Mouse (Mus musculus) stomach, postnatal 0 days (tissue): ENCODE measurements around the gene Dbn1. TPM values are rescaled to one million over a fixed set of nuclear protein-coding genes. Genes with fewer than 3 reads are reported as not detected.
A peak's percentile ranks its signal among the peaks of the same experiment; 100 is the strongest.

Experiments used
- ATAC-seq: fragments of 200-750 bp; cut with Nextera tagmentation; 2 replicates; pipeline ENCODE4 v1.8.0; 2017; ENCODE audit not compliant: low FRiP score, low TSS enrichment
- DNase-seq: peaks from one replicate; pipeline ENCODE4 v3.0.0-alpha.2; 2016; ENCODE audit warnings: low spot score
- H3K27ac ChIP-seq: fragments of 300-500 bp; sonication (generic); replicated peaks from 2 replicates; pipeline ENCODE4 v1.5.1; 2014; ENCODE audit warnings: mild to moderate bottlenecking, control low read depth
- H3K27me3 ChIP-seq: fragments of 300-500 bp; sonication (generic); 2 replicates; pipeline ENCODE4 v1.6.1; 2014; ENCODE audit warnings: low read length; ENCODE audit not compliant: control insufficient read depth, insufficient read depth
- H3K36me3 ChIP-seq: fragments of 300-500 bp; sonication (generic); 2 replicates; pipeline ENCODE4 v1.6.1; 2014; ENCODE audit warnings: low read length, mixed read lengths; ENCODE audit not compliant: control insufficient read depth, insufficient read depth
- H3K4me1 ChIP-seq: fragments of 300-500 bp; sonication (generic); replicated peaks from 2 replicates; pipeline ENCODE4 v1.6.1; 2014; ENCODE audit warnings: antibody characterized with exemption; ENCODE audit not compliant: control insufficient read depth, insufficient read depth
- H3K4me2 ChIP-seq: fragments of 300-500 bp; sonication (generic); replicated peaks from 2 replicates; pipeline ENCODE4 v1.6.1; 2014; ENCODE audit warnings: low read depth, mild to moderate bottlenecking, control low read depth, moderate library complexity
- H3K4me3 ChIP-seq: fragments of 300-500 bp; sonication (generic); 2 replicates; pipeline ENCODE4 v1.5.1; 2014; ENCODE audit warnings: low read depth, low read length, control low read depth
- H3K9ac ChIP-seq: fragments of 300-500 bp; sonication (generic); 2 replicates; pipeline ENCODE4 v1.6.1; 2014; ENCODE audit warnings: mild to moderate bottlenecking, low read length, control low read depth, mixed read lengths
- H3K9me3 ChIP-seq: fragments of 300-500 bp; sonication (generic); 2 replicates; pipeline ENCODE4 v1.6.1; 2016; ENCODE audit warnings: low read length; ENCODE audit not compliant: control insufficient read depth
- CTCF ChIP-seq: IDR thresholded peaks from 2 replicates; pipeline ENCODE4 v1.5.1; 2016; ENCODE audit warnings: antibody characterized with exemption, low read depth, mild to moderate bottlenecking, moderate library complexity
- EP300 ChIP-seq: optimal IDR thresholded peaks from 2 replicates; pipeline ENCODE3; 2016; ENCODE audit warnings: antibody characterized with exemption
- WGBS: fragments of 180-500 bp; shearing (Covaris S2); extraction: QIAGEN DNeasy Blood & Tissue Kit; methylation state at CpG from one replicate; pipeline ENCODE4 v1.1.7; 2014; 5-methylcytosine and 5-hydroxymethylcytosine counted together
- polyA plus RNA-seq: library from polyadenylated mRNA; unstranded; fragments of >200 nt; fragmentation: Nextera tagmentation; extraction: Ambion mirVana; gene quantifications from 2 replicates; pipeline ENCODE4 v1.2.1, GENCODE M21; 2015

The Dbn1 gene
- polyA plus RNA-seq, 1 experiment from 2014 or later: 39.3 TPM

DNA sequence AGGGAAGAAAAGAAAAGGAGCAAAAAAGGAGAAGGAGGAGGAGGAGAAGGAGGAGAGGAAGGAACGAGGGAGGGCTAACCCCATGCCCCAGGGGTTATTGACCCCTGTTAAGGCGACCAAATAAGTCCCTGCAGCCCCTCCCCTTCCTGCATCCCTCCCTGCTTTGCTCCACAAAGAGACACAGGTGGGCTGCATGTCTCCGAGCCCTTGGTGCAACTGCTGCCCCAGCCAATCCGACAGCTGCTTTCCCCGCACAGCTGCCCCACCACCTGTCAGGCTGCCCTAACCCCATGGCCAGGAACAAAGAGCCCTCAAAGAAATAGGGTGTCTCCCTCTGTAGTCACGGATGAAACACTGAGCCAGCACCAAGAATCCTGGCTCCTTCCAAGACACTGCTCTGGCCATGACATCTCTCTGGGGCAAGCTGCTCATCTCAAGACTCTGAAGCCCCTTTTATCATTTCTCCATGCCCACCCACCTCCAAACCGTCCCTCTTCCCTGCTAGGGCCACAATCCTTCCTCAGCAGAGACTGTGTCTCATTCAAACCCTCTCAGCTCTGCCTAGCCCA, 3.3 kb downstream of the Dbn1 start:
- ATAC-seq (no peak), DNase-seq (no peak)
- Histone ChIP-seq H3K4me3 (no peak overlapping the region), H3K9ac (no peak overlapping the region), H3K27ac (no peak overlapping the region), H3K4me1 (0 out of 2 replicates have a peak, but pooled peaks cover 3% of the 10 kb centered on the region), H3K27me3 (no peaks in the 10 kb centered on the region), H3K9me3 (no peaks in the 10 kb centered on the region), H3K36me3 (no peaks in the 10 kb centered on the region), H3K4me2 (no peak overlapping the region)
- TF ChIP-seq EP300: no peak
- TF ChIP-seq CTCF: no peak
- WGBS: 57% methylated on average over 7 of the region's 7 CpGs

DNA sequence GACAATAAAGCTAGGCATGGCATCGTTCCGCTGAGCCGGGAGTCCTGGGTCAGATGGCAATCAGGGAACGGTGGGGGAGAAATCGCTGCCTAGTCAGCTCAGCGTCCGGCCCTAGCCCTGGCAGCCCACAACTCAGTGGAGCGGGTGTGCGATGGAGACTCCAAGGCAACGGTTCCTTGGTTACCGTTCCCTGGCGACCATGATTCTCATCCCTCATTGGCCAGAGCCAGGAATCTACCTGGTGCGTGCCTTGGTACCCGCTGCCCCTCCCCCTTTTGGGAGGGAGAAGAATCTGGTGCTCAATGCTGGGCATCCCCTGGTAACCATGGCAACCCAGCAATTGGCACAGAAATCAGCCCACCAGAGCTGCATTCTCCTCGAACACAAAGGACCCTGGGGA, 4.3 kb downstream of the Dbn1 start:
- no peak for ATAC-seq
- no peak for DNase-seq
- Histone ChIP-seq H3K27ac (no peak overlapping the region), H3K4me2 (no peak overlapping the region), H3K4me1 (0 out of 2 replicates have a peak, but pooled peaks cover 3% of the 10 kb centered on the region), H3K36me3 (no peaks in the 10 kb centered on the region), H3K9me3 (no peaks in the 10 kb centered on the region), H3K9ac (0 out of 2 replicates have a peak overlapping the region, but pooled peaks have one; percentile 27), H3K4me3 (no peak overlapping the region), H3K27me3 (no peaks in the 10 kb centered on the region)
- TF ChIP-seq CTCF (no peak), EP300 (no peak)
- WGBS: 57% methylated on average over 15 of the region's 15 CpGs

DNA sequence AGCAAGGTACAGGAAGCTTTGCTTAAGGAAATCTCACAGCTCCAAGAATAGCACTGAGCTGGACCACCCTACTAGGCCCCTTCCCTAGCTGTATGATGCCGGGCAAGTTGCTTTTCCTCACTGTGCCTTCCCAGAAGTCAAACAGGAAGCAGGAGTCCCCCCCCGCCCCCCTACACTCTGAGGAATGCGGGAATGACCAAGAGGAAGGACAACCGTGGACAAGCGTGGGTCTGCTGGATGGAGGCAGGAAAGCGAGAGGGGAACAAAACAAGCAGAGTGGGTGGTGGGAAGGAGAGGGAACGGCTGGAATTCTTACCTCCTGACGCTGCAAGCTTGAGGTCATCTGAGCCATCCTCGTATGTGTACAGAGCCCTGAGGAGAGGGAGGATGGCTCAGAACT, 4.8 kb downstream of the Dbn1 start:
- H3K4me2 ChIP-seq: no peak overlapping the region
- DNase-seq: no peak
- H3K27ac ChIP-seq: peak overlapping the region; percentile 69
- no peaks in the 10 kb centered on the region for H3K36me3 ChIP-seq
- no peak for TF ChIP-seq EP300
- no peak for TF ChIP-seq CTCF
- H3K27me3 ChIP-seq: no peaks in the 10 kb centered on the region
- H3K4me3 ChIP-seq: no peak overlapping the region
- H3K9ac ChIP-seq: peak overlapping the region; percentile 27; the same call in 1 of the 2 replicates
- no peak for ATAC-seq
- no peaks in the 10 kb centered on the region for H3K9me3 ChIP-seq
- 38% methylated on average over 9 of the region's 9 CpGs for WGBS
- 0 out of 2 replicates have a peak, but pooled peaks cover 3% of the 10 kb centered on the region for H3K4me1 ChIP-seq

DNA sequence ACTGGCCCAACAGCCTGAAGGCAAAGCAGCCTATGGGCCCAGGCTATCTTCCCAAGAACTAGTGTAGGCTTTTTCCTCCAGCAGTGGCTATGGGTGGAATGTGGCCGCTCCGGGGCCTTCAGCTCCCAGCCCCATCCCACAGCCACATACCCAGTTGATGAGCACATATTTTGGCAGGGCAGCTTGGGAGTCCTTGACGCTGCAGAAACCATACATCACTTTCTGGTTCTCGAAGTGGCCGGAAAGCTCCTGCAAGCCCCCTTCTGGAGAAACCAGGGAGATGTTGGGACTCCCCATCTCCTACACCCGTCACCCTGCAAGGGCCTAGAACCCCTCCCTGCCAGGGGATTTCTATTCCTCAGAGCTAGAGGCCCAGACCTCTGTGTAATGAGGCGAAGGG, 5.4 kb downstream of the Dbn1 start:
- Histone ChIP-seq H3K36me3 (no peaks in the 10 kb centered on the region), H3K27ac (peak overlapping the region; percentile 69), H3K27me3 (no peaks in the 10 kb centered on the region), H3K4me2 (no peak overlapping the region), H3K4me1 (0 out of 2 replicates have a peak, but pooled peaks cover 3% of the 10 kb centered on the region), H3K9me3 (no peaks in the 10 kb centered on the region), H3K4me3 (no peak overlapping the region), H3K9ac (no peak overlapping the region)
- ATAC-seq: peak; percentile 58; the same call in 1 of the 2 replicates
- 46% methylated on average over 7 of the region's 7 CpGs for WGBS
- DNase-seq: no peak
- TF ChIP-seq EP300 (no peak), CTCF (peak; percentile 54)

DNA sequence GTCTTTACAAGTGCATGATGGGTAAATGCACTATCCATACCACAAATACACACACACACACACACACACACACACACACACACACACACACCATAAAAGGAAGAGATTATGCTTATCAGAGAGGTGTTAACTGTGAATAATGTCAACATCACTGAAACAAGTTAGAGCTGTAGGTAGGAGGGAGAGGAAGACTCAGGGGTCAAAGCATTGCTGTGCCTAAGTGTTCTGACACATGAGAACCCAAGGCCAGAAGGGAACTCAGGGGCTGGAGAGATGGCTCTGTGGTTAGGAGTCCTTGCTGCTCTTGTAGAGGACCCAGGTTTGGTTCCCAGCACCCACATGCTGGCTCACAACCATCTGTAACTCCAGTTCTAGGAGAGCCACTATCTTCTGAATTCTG, 8.0 kb downstream of the Dbn1 start:
- Histone ChIP-seq H3K27me3 (no peaks in the 10 kb centered on the region), H3K36me3 (no peaks in the 10 kb centered on the region; the same call in 1 of the 2 replicates), H3K4me2 (no peak overlapping the region), H3K4me1 (no peaks in the 10 kb centered on the region), H3K9ac (no peak overlapping the region), H3K9me3 (no peaks in the 10 kb centered on the region), H3K27ac (no peak overlapping the region), H3K4me3 (no peak overlapping the region)
- ATAC-seq: no peak
- TF ChIP-seq EP300 (no peak), CTCF (no peak)
- no peak for DNase-seq

DNA sequence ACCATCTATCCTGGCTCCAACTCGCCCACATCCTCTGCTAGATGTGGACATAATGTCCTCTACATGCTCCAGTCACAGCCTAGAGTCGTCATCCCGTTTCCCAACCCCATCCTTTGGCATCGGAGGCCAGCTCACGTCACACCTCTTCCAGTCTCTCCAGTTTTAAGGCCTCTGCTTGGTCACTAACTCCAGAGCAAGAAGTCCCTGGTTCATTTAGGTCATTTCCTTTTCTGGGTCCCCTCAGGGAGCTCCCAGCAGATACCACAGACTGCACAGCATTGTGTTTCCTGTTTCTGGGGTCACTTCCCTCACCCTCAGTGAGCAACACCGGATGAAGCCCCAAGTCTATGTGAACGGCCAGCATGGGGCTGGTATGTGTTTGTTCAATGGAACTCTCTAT, 8.9 kb downstream of the Dbn1 start:
- H3K27me3 ChIP-seq: no peaks in the 10 kb centered on the region
- DNase-seq (no peak), ATAC-seq (no peak)
- 77% methylated on average over 7 of the region's 7 CpGs for WGBS
- no peaks in the 10 kb centered on the region for H3K9me3 ChIP-seq
- no peak overlapping the region for H3K4me2 ChIP-seq
- H3K27ac ChIP-seq: no peak overlapping the region
- H3K9ac ChIP-seq: no peak overlapping the region
- H3K4me3 ChIP-seq: no peak overlapping the region
- H3K4me1 ChIP-seq: no peaks in the 10 kb centered on the region
- peaks cover under 1% of the 10 kb centered on the region; the same call in 1 of the 2 replicates for H3K36me3 ChIP-seq
- TF ChIP-seq CTCF: no peak
- no peak for TF ChIP-seq EP300
